Mouse (Mus musculus) embryonic fibroblast, embryonic 13.5 days (primary cell): Measurements from ENCODE around the gene Dusp21. TPM values are rescaled to one million over a fixed set of nuclear protein-coding genes. Genes with fewer than 3 reads are reported as not detected.

Experiments used
- H3K27ac ChIP-seq: 2 replicates; pipeline ENCODE4 v1.5.1; 2012; ENCODE audit warnings: low read length, control low read depth, inconsistent platforms; ENCODE audit not compliant: insufficient read depth
- H3K4me1 ChIP-seq: 2 replicates; pipeline ENCODE4 v1.6.1; 2011; ENCODE audit warnings: low read length; ENCODE audit not compliant: control insufficient read depth, insufficient read depth
- H3K4me3 ChIP-seq: 2 replicates; pipeline ENCODE4 v1.5.1; 2011; ENCODE audit warnings: mild to moderate bottlenecking, control low read depth, low read length; ENCODE audit not compliant: insufficient read depth
- CTCF ChIP-seq: IDR thresholded peaks from 2 replicates; pipeline ENCODE4 v1.5.1; 2011; ENCODE audit warnings: mild to moderate bottlenecking, control low read depth, low read length, moderate library complexity, borderline replicate concordance; ENCODE audit not compliant: insufficient read depth
- POLR2A ChIP-seq: IDR thresholded peaks from 2 replicates; pipeline ENCODE4 v1.6.1; 2011; ENCODE audit warnings: low read depth, mild to moderate bottlenecking, control low read depth, low read length, moderate library complexity
- polyA plus RNA-seq: library from polyadenylated mRNA; stranded (reverse); fragments of >200 nt; gene quantifications from 2 replicates; pipeline ENCODE4 v1.2.4, GENCODE M21; 2011; ENCODE audit warnings: low read depth; ENCODE audit not compliant: missing spikeins, insufficient read length

Dusp21 gene
- polyA plus RNA-seq, 1 experiment = not detected

DNA sequence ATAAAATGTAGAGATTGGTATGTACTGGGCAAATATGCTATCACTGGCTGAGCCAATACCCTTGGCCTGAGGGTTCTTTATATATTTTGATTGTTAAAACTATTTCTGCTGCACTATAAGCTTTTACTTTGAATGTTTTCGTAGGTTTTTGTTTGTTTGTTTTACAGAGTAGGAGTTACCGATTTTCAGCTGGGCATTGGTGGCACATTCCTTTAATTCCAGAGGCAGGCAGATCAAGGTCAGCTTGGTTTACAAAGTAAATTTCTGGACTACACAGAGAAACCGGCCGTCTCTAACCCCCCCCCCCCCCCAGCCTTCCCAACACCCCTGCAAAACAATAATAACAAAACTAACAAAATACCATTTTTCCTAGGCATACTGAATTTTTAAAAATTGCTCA is 29.2 kb downstream of the Dusp21 start:
- Histone ChIP-seq H3K4me3 (no peak overlapping the region), H3K4me1 (no peaks in the 10 kb centered on the region), H3K27ac (no peak overlapping the region)
- no peak for TF ChIP-seq POLR2A
- TF ChIP-seq CTCF = no peak

DNA sequence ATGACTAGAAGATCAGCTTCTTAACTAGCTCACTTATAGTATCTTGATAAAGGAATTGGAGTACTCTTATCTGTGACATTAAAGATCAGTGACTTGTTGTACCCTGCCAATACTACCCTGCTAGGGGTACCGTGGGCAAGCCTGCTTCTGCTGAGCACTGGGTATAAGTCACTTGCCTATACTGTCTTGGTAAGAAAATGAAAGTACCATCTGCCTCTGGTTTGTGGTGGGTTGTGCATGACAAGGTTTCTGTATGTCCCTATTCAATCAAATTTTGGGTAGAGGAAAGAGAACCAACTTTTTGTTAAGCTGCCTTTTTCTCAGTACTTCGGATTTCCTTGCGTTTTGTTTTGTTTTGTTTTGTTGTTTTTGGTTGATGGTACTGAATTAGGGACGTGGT is 32.1 kb downstream of the Dusp21 start:
- H3K4me1 ChIP-seq = no peaks in the 10 kb centered on the region
- no peak overlapping the region for H3K27ac ChIP-seq
- TF ChIP-seq CTCF (no peak), POLR2A (no peak)
- H3K4me3 ChIP-seq = no peak overlapping the region

- TF ChIP-seq CTCF (no peak), POLR2A (no peak)
- Histone ChIP-seq H3K4me3 (no peak overlapping the region), H3K4me1 (no peaks in the 10 kb centered on the region), H3K27ac (no peak overlapping the region)
Measured at GRCm38 (mm10) chrX:18179492-18179891, 33.8 kb downstream of the Dusp21 start.

DNA sequence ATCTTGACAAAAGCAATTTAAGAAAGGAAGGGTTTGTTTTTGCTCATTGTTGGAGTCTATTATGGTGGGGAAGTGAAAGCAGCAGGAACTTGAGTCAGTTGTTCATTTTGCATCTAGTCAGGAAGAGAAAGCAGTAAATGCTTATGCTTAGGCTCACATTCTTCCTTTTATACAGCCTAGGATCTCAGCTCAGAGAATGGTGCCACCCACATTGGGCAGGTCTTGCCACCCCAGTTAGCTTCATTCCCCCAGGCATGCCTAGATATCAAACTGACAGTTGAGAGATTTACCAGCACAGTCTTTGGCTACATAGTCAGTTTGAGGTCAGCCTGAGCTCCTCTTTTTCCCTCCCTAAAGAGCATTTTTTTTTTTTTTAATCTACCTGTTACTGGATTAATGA is 41.5 kb downstream of the Dusp21 start:
- TF ChIP-seq CTCF = no peak
- no peak for TF ChIP-seq POLR2A
- no peak overlapping the region for H3K4me3 ChIP-seq
- no peak overlapping the region for H3K27ac ChIP-seq
- H3K4me1 ChIP-seq = no peaks in the 10 kb centered on the region

DNA sequence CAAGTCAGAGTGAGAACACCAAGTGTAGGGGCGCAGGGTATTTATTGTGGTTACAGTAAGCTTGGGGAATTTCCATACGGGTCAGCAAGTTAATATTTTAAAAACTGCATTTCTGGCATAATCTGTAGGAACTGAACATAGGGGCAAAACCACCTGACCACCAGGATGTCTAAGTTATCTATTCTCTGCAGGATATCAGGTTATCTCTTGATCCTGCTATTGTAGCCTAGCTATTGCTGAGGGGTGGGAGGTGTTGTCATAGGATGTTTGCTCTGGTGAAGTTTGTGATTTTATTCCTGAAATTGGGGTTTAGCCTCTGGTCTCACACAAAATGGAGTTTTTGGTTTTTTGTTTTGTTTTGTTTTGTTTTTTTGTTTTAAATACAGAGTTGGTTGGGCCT is 42.6 kb downstream of the Dusp21 start:
- TF ChIP-seq POLR2A (no peak), CTCF (no peak)
- H3K27ac ChIP-seq = no peak overlapping the region
- no peaks in the 10 kb centered on the region for H3K4me1 ChIP-seq
- H3K4me3 ChIP-seq = no peak overlapping the region

Other genes starting within 250 kb of the Dusp21 start
- gene Kdm6a, start 16.7 kb downstream of the Dusp21 start, polyA plus RNA-seq = 22.4 and 27.3 TPM in 2 replicates